Mouse (Mus musculus) spleen, adult 2 months (tissue): ENCODE results near the gene Msi1.

Source experiments
- CTCF ChIP-seq: fragments of 200-500 bp; IDR thresholded peaks from 2 replicates; pipeline ENCODE4 v1.5.1; 2011; ENCODE audit warnings: mild to moderate bottlenecking, inconsistent platforms; ENCODE audit not compliant: insufficient read depth, insufficient read length, insufficient replicate concordance; ENCODE audit errors: extremely low read depth
- POLR2A ChIP-seq: fragments of 200-500 bp; IDR thresholded peaks from 2 replicates; pipeline ENCODE4 v1.6.1; 2011; ENCODE audit warnings: low read depth, low read length, inconsistent platforms

DNA sequence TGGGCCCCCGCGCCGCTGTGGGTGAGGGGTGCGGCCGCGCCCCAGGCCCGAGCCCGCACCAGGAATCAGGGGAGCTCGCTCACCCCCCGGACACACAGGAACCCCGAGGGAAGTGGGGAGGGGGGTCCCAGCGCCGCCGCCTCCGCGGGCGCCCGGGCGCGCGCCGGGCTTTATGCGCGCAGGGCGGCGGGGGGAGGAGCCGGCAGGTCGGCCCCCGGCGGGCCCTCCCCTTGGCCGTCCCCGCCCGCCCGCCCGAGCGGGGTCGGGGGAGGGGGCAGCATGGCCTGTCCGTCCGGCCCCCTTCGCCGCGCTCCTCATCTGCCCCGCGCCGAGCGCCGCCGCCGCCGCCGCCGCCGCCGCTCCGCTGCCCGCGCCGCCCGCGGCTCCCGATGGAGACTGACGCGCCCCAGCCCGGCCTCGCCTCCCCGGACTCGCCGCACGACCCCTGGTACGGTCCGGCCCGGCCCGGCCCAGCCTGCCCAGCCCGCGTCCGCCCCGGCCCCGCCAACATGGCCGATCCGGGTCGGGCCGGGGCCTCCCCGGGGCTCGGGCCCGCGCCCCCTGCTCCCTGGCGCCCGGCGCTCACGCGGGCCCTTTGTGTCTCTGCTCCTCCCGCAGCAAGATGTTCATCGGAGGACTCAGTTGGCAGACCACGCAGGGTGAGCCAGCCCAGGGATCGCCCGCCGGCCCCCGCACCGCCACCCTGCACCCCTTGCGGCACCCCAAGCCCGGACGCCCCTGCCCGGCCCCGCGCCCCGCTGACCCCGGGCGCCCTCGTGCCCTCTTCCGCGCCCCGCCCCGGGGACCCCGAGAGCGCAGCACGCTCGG lies at the start of gene Msi1:
- TF ChIP-seq CTCF: no peak
- TF ChIP-seq POLR2A: no peak
